ENCODE assay signal across 10 mouse cellular contexts in genomic region chr2:48538668-48539341, GRCm38 (mm10).
A peak's percentile ranks its signal among the peaks of the same experiment; 100 is the strongest.
DNase-seq lines count a peak whose midpoint lies in the region; ATAC-seq lines count a peak whose summit lies in the region.
"Had no signal": no experiment of that assay in that cellular context is flagged by ENCODE, and none has a peak within 500 bp of the region (broad histone marks: within the 10 kb centered on the region; RNA-seq: fewer than 3 reads in every experiment).

No protein-coding gene starts in this region.

- peak overlapping the region; percentile 21 for H3K4me3 ChIP-seq in hindbrain, embryonic 14.5 days (replicated peaks; ENCODE audit: low read length)
- H3K4me3 ChIP-seq in midbrain, embryonic 11.5 days (ENCODE audit: low read depth, low read length) = 0 out of 2 replicates have a peak overlapping the region, but pooled peaks have one; percentile 0
- H3K4me3 ChIP-seq: heart, embryonic 13.5 days had no signal

- H3K9ac ChIP-seq in hindbrain, embryonic 14.5 days = peak overlapping the region; percentile 49
- peak overlapping the region; percentile 44 for H3K9ac ChIP-seq in midbrain, embryonic 11.5 days (ENCODE audit: low read length)
- H3K9ac ChIP-seq: heart, embryonic 13.5 days had no signal

- peak overlapping the region; percentile 54 for H3K4me2 ChIP-seq in hindbrain, embryonic 14.5 days (replicated peaks)
- peak overlapping the region; percentile 27 for H3K4me2 ChIP-seq in midbrain, embryonic 11.5 days
- H3K4me2 ChIP-seq: heart, embryonic 13.5 days had no signal

- no peaks in the 10 kb centered on the region for H3K36me3 ChIP-seq in hindbrain, embryonic 14.5 days (replicated peaks; ENCODE audit: control insufficient read depth, insufficient read depth)
- no peaks in the 10 kb centered on the region for H3K36me3 ChIP-seq in midbrain, embryonic 11.5 days (ENCODE audit: control insufficient read depth, insufficient read depth, low read length)
- H3K36me3 ChIP-seq: G1E; heart, embryonic 13.5 days had no signal

- H3K4me1 ChIP-seq in hindbrain, embryonic 14.5 days (replicated peaks; ENCODE audit: control insufficient read depth, insufficient read depth, low read length) = 0 out of 2 replicates have a peak, but pooled peaks cover 6% of the 10 kb centered on the region
- H3K4me1 ChIP-seq in midbrain, embryonic 11.5 days (ENCODE audit: control insufficient read depth, insufficient read depth, low read length) = peaks cover 4% of the 10 kb centered on the region; the same call in 1 of the 2 replicates
- H3K4me1 ChIP-seq: heart, embryonic 13.5 days had no signal

- ATAC-seq in hindbrain, embryonic 14.5 days (ENCODE audit: low FRiP score) = peak; percentile 90
- peak; percentile 94 for ATAC-seq in midbrain, embryonic 11.5 days (ENCODE audit: low FRiP score)

- peak; percentile 49 for DNase-seq in heart, adult 8-10 months (ENCODE audit: low spot score)
- no peak for DNase-seq in heart, postnatal 4 days
- DNase-seq in embryo, embryonic 11.5 days (ENCODE audit: low read depth, low spot score) = peak; percentile 31
- peak; percentile 67 for DNase-seq in hindbrain, embryonic 14.5 days (ENCODE audit: low spot score)
- peak; percentile 93 for DNase-seq in midbrain, embryonic 11.5 days (ENCODE audit: low spot score, missing footprints)
- no peak for DNase-seq in liver
- DNase-seq in testis, postnatal 10 days (ENCODE audit: low spot score) = no peak
- DNase-seq in cerebellum, adult 8-10 months = no peak

- no peaks in the 10 kb centered on the region for H3K9me3 ChIP-seq in hindbrain, embryonic 14.5 days (ENCODE audit: control insufficient read depth, low read length)
- no peaks in the 10 kb centered on the region for H3K9me3 ChIP-seq in midbrain, embryonic 11.5 days (ENCODE audit: control insufficient read depth, low read length)
- H3K9me3 ChIP-seq: G1E; heart, embryonic 13.5 days had no signal

- 8% methylated on average over 13 of the region's 13 CpGs for WGBS in hindbrain, embryonic 14.5 days
- WGBS in midbrain, embryonic 11.5 days = 16% methylated on average over 13 of the region's 13 CpGs

- no peaks in the 10 kb centered on the region for H3K27me3 ChIP-seq in hindbrain, embryonic 14.5 days (ENCODE audit: control insufficient read depth, insufficient read depth, low read length)
- H3K27me3 ChIP-seq in midbrain, embryonic 11.5 days (ENCODE audit: control insufficient read depth, insufficient read depth, low read length) = no peaks in the 10 kb centered on the region
- H3K27me3 ChIP-seq: heart, embryonic 13.5 days had no signal

- H3K27ac ChIP-seq in hindbrain, embryonic 14.5 days = peak overlapping the region; percentile 84
- H3K27ac ChIP-seq in midbrain, embryonic 11.5 days (ENCODE audit: low read depth, low read length) = peak overlapping the region; percentile 59; the same call in 1 of the 2 replicates
- H3K27ac ChIP-seq: heart, embryonic 13.5 days had no signal

Comparison
In these comparisons a context has a peak if more than half of its experiments do, and no peak if none do; other contexts are left out.
1. DNase-seq: peak in heart, adult 8-10 months (single experiment), embryo, embryonic 11.5 days (single experiment), hindbrain, embryonic 14.5 days (single experiment) and midbrain, embryonic 11.5 days (single experiment); none in heart, postnatal 4 days (single experiment), liver (single experiment), testis, postnatal 10 days (single experiment) and cerebellum, adult 8-10 months (single experiment).